Mouse (Mus musculus) adrenal gland, postnatal 36 days (tissue): ENCODE measurements at regions not wholly inside any gene's neighbourhood (a gene's known extent, or its start where the extent isn't known, plus 50 kb on each side); places are given as distances from the start of the nearest gene placed in this dataset.

Source experiments
- DNase-seq, 2 experiments: peaks; one replicate each; pipeline ENCODE4 v3.0.0; 2021; ENCODE audit warnings: mixed read lengths in 1 of 2

- no peak for DNase-seq
These were observed 122.6 kb downstream of the Gm12728 start for GRCm38 (mm10) chr4:105912296-105912695.

- peak; percentile 30 to 69 for DNase-seq
These were observed 125.3 kb downstream of the Gm12728 start for GRCm38 (mm10) chr4:105914996-105915395.

GRCm38 (mm10) chr4:105916229-105916628, 126.6 kb downstream of the Gm12728 start:
- no peak for DNase-seq

DNA sequence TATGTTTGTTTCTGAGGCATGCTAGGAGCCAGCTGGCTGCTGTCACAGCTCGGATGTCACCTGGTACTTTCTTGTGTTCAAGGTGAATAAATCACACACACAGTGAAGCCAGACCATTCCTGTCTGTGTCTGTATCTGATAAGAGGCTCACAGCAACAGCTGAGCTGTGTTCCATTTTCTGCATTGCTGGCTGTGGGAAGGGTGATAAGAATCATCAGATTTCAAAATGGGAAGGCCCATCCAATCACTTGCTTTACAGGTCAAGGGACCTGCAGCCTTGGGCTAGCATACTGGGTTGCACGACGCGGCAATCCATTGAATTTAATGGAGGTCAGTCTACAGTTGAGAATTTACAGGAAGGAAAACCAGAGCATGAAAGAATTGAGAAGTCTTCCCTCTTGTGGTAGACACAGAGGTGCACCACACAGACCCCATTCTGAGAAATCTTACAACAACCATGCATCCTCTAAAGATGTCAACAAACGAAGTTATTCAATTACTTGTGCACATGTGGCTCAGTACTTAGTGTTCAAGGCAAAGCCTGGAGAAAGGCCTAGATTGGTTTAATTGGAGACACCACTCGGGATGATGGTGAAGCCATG, 135.2 kb downstream of the Gm12728 start:
- DNase-seq: peak; percentile 41 to 60

DNA sequence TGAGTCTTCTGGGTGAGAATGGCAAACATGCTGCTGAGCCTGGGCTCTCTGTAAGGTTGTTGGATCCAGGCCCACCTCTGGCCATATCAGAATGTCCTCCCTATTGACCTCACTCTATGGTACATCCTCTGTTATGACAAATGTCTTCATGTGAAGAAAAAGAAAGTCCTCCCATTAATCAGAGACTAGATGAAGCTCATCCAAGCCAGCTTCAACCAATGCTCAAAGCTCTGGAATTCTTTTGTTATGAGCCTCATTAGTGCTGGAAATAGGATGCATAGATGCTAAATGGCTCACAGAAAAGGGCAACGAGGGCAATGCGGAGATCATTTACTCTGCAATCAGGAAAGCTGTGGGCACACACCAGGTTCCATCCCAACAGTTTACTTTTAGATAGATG, 135.8 kb downstream of the Gm12728 start:
- no peak for DNase-seq

- DNase-seq: peak in 1 of 2 experiments; percentile 33
These were observed 140.0 kb downstream of the Gm12728 start for GRCm38 (mm10) chr4:105929658-105930057.

- DNase-seq: peak in 1 of 2 experiments; percentile 27
These were observed 145.3 kb downstream of the Gm12728 start for GRCm38 (mm10) chr4:105934971-105935370.

DNA sequence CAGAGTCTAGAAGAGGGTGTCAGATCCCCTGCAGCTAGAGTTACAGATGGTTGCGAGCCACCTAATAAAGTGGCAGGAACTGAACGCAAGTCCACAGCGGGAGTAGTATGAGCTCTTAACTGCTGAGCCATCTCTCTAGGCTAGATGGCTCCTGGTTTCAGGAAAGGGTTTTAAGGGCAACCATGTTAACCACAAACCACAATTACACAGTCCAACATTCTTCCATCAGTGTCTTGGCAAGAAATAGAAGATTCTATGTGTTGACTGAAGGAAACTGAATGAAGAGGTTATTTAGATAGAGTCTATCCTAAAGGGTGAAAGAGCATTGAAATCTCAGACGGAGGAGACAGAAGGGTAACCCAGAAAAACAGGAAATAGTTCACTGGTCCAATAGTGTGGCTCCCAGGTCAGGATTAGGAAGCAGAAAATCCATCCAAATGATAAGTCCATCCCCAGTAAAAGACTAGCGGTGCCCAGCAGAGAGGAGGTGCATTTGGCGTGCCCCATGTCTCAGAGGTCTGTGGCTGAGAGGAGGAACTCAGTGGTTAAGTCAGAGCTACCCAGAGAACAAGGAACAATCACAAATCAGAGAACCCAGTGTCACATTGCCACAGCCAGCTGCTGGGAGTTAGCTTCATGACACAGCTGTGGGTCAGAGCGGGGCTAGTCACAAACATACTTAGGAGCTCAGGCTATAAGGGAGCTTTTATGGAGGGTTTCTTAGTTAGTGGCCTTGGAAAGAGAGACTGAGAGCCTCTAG, 147.3 kb downstream of the Gm12728 start:
- DNase-seq: no peak

DNA sequence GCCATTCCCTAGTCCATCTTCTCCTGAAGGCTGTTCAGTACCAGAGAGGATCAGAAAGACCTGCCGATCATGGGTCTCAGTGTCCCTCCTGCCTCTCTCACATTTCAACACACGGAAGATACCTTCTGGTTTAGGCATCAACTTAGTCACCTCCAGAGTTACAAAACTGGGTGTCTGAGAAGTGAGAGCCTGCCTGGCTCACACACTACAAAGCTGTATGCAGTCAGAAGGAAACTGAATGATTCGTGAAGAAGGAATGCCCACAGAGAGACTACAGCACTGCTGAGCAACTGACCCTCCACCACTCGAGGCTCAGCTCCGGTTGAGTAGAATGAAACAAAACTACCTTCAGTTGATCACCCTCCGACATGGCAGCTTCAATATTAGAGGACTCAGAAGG, 147.9 kb downstream of the Gm12728 start:
- no peak for DNase-seq

DNA sequence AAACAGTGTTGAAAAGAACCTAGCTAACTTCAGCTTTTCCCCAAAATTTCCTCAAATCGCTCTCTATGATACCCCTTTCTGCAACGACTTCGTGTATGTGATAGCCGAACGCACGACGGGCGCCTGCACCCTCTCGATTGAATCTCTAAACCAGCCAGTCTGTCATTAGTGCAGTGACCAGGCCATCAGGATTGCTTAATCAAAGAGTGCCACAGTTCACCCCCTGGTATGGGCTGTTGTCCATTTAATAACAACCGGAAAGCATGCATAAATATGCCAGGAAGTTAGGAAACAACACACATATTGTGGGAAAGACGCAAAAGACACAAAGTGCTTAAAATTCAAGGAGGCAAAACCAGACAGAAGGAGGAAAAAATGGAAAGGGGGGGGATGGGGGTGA, 149.2 kb downstream of the Gm12728 start:
- DNase-seq: no peak

DNA sequence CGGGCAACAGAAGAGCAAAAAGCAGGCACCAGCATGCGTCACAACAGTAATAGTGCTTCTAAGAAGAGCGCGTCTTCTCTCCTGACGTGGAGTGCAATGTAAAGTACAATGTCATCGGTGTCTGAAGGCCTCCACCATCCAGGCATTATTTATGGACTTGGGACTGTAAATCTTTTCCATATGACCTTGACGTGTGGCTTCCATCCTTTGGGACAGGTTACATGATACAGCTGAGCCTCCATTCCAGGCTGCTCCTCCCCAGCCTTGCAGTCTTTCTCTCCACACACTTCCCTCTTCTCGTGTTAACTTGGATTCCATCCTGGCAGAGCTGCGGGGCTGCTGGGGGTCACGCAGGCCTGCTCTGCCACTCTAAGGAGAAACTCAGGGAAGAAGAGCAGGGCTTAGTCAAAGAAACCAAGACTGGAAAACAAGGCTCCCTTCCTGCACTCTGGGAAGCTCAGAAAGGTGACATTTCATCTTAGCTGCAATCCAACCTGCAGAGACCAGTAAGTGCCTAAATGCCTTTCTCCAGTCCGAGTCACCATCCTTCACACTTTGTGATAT, 150.0 kb downstream of the Gm12728 start:
- no peak for DNase-seq

DNA sequence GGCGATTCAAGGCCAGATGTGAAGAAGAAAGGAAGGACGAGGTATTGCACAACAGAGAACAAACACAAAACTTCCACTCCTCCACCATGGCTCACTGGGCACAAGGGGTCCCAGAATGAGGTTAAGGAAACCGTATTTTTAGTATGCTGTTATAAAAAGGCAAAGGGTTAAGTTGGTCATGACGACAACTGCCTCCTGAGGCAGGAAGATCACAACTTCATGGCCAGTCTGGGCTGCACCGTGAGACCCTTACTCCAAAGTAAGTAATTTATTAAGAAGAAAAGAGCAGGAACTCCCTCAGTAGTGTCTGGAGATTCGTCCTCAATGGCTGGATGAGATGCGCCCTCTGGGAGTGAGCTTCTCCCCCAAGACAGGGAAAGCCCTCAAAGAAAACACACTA, 151.2 kb downstream of the Gm12728 start:
- DNase-seq: no peak

- DNase-seq: peak; percentile 68 to 82
These were observed 152.1 kb downstream of the Gm12728 start for GRCm38 (mm10) chr4:105941785-105942184.

DNA sequence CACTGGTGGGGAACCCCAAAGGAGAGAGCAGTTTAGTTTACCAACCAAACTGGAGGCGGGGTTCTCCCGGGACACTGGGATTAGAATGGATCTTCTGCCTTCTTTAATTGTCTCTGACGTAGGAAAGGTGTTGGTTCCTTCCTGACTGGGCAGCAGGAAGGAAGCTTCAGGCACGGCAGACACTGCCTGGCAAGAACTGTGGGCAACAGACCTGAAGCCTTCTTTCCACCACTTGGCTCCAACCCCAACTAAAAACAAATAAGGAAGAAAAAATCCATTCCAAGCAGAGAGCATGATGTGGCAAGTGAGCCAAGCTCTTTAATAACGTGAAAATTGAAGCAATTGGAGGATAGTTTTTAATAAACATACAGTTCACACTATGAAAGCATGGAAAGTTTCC, 155.3 kb downstream of the Gm12728 start:
- DNase-seq: peak in 1 of 2 experiments; percentile 12

- DNase-seq: no peak
These were observed 156.3 kb downstream of the Gm12728 start for GRCm38 (mm10) chr4:105945921-105946320.

GRCm38 (mm10) chr4:105948326-105948725, 158.7 kb downstream of the Gm12728 start:
- no peak for DNase-seq

DNA sequence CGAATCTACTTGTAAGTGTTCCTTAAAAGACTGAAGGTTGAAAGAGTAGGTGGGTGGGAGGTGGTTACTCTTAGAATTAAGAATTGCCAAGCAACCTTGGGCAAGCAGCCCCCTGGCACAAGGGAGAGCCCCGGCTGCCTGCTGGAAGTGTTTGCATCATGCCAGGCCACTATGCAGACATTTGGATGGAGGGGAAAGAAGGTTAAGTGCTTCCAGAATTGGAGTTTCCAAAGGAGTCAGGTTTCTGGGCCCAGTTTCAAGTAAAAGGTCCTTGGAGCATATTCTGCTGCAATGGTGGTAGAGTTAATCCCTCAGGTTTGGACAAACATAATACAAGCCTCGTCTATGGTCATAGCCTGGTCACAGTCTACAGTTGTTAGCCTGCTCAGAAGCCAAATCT, 162.7 kb downstream of the Gm12728 start:
- no peak for DNase-seq

GRCm38 (mm10) chr4:105956516-105956915, 166.8 kb downstream of the Gm12728 start:
- DNase-seq: no peak

- DNase-seq: no peak
These were observed 168.7 kb downstream of the Gm12728 start for GRCm38 (mm10) chr4:105958331-105958730.

DNA sequence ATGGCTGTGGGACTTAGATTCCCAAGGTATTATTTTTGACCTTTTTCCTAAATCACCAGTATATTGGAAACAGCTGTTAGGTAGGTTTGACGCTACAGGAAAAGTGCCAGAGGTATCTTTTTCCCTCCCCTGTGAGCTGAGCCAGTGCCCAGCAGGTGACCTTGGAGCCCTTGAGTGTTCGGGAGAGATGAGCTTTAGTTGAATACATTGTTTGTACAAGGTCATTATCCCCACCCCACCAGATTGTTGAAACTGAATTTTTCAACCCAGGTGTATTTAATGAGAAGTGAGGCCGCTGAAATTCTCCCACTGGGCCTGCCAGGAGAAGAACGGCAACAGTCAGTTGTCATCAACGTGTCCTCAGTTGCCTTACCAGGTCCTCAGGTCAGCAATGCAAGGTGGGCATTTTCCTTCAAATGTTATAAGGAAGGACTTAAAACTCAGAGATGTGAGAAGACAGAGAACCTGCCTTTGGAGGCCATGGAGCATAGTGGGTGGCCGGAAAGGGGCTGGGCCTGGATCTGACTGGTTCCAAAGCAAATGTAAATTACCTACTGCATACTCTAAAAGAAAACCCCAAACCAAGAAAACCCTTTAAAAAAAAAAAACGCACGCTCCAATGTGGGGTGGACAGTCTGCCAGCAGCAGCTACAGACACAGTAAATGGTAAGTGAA, 172.2 kb downstream of the Gm12728 start:
- no peak for DNase-seq

DNA sequence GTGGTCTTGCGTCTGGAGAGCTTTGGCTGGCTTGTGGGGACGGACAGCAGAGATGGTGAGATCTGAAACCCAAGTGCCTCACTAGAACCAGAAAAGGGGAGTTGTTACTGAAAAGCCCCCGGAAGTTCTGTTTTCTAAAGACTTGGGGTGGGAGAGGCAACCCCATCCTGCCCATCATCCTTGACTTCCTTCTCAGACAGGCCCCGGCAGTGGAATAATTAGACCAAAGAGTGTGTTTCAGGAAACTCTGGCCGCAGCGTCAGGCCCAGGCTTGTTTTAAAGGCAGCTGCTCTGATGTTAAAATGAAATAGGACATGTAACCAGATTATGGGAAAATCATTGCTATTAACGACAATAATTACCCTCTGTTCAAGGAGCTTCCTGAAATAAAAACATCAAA, 172.9 kb downstream of the Gm12728 start:
- no peak for DNase-seq

DNA sequence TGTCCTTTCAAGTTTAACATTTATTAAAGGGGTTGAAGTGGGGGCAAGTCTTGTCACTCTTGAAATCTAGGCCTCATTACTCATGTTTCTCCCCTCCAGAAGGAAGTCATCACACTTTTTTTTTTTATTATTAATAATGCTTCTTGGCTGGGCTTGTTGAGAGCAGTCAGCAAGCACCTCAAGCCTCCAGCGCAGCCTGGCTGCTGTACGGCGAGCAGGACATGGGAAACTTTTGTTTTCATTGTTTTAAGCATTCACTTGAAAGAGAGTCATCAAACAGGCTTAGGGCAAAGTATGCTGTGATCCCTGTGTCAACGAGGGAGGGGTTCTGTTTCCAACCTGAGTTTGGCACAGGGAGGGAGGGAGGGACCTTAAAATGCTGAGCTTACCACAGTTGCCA, 178.7 kb downstream of the Gm12728 start:
- no peak for DNase-seq

- peak; percentile 50 to 77 for DNase-seq
These were observed 180.0 kb downstream of the Gm12728 start for GRCm38 (mm10) chr4:105969628-105970027.
